In the genomic region with DNA sequence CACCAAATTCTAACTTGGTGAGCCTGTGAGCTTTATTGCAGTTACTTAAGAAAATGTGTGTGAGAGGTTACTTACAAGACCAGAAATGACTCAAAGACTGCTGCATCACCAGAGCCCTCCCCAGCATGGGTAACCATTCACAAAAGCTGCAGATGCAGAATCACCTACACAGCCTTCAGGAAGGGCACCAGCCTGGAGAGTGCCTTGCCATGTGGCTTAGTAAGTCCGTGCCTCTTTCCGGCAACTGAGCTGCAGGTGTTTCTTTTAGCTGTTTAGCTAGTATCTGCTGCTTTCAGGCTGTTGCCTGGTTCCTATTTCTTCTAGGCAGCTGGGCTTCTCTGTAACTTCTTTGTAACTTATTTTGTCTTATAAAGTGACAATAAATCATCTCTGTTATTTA, we compare ENCODE assay signal across 17 mouse cellular contexts.
DNase-seq lines count a peak whose midpoint lies in the region; ATAC-seq lines count a peak whose summit lies in the region.
"Had no signal": no experiment of that assay in that cellular context is flagged by ENCODE, and none has a peak within 500 bp of the region (broad histone marks: within the 10 kb centered on the region; RNA-seq: fewer than 3 reads in every experiment).

No protein-coding gene starts in this region.

- DNase-seq in heart, adult 11 months = peak; percentile 61
- no peak for DNase-seq in heart, postnatal 10 days
- peak; percentile 0 for DNase-seq in right cerebral cortex, adult 18-20 months
- DNase-seq in right cerebral cortex, adult 2 months (ENCODE audit: low spot score in 2 of 2) = no peak
- DNase-seq: adrenal gland, adult 2 months; adrenal gland, postnatal 10 days; adrenal gland, postnatal 25 days; cerebellum, adult 11 months; cerebellum, adult 18-20 months; cerebellum, adult 8-10 months; cerebellum, adult 9-11 months; cerebellum, postnatal 14 days; cerebellum, postnatal 36 days; embryo, embryonic 11 days had no signal

- intact Hi-C loops in heart, postnatal 10 days (cut with DNase I) = loop anchor here (2.0 kb wide), 1 partner anchor 75 kb away; no protein-coding TSS in a partner anchor

- no peak for ATAC-seq in granulocyte monocyte progenitor cell, adult 5-6 weeks (replicated peaks; ENCODE audit: poor library complexity, severe bottlenecking)
- ATAC-seq: forebrain, embryonic 14.5 days; forebrain, embryonic 16.5 days had no signal

Comparison
In these comparisons a context has a peak if more than half of its experiments do, and no peak if none do; other contexts are left out.
1. DNase-seq: peak in heart, adult 11 months (single experiment) and right cerebral cortex, adult 18-20 months (single experiment); none in heart, postnatal 10 days (0 of 2) and right cerebral cortex, adult 2 months (0 of 2).